Mouse (Mus musculus): Measurements from ENCODE around the gene Gm10645.

The Gm10645 gene

DNA sequence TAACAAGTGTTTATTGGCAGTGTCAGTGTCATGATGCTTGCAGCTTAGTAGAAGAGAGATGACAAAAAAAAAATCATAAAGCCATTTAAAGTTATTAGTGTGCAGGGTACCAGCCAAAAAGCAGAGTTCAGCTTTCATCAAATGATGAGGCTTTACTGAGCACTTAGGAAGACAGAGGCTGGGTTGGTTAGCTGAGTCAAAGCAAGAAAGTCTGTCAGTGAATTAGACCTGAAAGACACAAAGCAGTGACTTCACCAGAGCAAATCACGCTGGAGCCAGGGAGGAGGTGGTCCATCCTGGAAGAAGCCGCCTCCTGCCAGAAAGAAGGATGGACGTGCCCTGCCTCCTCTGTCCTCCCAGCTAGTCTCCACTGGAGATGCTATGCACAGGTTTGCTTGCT lies 2.0 kb upstream of the Gm10645 start:
- no peak for DNase-seq

DNA sequence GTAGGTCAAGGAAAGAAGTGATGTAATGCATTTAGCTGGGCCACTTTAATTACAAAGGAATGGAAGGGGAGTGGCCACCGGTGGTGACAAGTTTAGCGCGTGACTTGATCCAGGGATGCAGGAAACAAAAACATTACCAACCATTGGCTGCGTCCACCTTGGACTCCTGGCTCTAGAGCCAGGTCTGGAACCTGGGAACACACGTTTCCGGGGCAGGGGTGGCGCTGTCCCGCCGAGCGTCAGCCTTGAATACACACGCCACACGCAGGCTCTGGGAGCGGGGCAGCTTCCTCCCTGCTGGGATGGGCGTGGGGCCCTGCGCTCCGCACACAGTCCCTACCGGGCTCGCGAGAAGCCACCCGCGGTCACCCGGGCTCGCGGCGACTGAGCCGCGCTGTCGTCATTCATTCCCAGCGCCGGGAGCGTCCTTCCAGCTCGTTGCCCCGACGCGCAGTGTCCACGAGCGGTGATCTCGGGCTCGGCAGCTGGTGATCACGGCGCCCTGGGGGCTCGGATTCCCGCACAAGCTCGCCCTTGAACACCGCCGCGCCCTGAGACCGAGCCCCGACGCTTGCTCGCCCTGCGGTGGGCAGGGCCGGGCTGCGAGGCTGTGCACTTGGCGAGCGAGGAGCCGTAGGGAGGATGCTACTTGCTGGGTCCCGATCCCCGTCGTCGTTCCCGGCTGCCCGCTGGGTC lies 587 bp downstream of the Gm10645 start, which contains the start of gene Tbc1d9:
TSS of gene Tbc1d9 (plus strand) at position 118 of the 696 bp plus-strand sequence.
- peak; percentile 76 for DNase-seq

DNA sequence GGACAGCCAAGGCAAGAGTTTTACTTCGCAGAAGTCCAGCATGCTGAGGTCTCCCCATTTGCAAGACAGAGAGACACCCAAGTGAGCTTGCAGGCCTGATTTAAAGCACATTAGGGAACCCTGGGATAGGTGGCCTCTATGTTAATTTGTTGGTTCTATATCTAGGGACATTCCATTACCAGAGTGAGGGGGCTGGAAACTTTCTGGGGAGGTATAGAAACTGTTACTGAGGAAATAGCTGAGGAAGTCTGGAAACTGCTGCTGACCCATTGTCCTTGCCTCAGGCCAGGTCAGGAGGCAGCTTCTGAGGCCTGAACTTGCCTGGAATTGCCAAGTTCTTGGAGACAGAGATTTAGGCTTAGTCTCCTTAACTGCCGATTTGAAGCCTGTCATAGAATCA lies 5.4 kb downstream of the Gm10645 start:
- no peak for DNase-seq

DNA sequence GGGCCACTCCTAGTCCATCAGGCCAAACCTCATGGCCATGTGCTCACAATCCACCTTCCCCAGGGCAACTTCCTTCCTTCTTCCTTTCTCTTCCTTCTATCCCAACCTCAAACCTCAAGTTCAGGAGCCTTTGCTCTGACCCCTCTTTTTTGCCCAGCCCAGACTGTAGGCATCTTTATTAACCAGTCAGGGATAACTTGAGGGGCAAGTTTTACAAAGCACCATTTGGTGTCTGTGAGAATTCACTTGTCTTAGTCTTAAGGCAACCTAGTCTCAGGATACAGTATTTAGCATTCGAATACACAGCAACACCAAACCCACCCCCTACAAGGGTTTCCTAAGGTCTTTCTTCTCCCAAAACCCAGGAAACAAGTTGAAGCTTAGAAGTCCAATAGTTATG lies 6.4 kb downstream of the Gm10645 start:
- no peak for DNase-seq

DNA sequence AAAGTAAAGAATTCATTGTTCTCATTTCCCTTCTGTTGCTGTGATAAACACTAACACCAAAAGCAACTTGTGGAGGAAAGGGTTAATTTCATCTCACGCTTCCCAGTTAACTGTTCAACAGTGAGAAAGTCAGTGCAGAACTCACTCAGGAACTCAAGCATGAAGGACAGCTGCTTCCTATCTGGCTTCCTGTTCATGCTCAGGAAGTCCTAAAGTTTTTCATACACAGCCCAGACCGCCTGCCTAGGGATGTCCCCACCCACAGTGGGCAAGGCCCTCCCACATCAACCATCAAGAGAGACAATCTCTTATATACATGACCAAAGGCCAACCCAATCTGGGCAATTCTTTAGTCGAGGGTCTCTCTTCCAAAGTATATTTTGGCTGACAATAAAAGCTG lies 7.0 kb downstream of the Gm10645 start:
- DNase-seq, result no peak

DNA sequence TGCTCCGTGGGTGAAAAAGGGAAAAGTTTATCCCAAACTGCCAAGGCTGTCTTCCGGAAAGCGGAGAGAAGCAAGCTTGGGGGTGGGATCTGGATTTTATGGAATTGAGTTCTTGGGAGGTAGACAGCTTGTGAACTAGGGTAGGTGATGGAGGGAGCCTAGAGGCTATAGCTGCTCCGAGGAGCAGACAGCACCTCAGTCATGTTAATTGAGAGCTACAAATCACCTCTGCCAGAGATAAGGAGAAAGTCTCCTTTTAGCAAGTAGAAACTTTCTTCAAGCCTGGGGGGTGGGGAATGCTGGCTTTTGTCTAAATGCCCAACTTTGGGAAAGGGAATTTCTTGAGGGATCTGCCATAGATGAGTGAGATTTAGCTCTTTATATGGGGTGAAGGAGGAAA lies 10.9 kb downstream of the Gm10645 start:
- no peak for DNase-seq

DNA sequence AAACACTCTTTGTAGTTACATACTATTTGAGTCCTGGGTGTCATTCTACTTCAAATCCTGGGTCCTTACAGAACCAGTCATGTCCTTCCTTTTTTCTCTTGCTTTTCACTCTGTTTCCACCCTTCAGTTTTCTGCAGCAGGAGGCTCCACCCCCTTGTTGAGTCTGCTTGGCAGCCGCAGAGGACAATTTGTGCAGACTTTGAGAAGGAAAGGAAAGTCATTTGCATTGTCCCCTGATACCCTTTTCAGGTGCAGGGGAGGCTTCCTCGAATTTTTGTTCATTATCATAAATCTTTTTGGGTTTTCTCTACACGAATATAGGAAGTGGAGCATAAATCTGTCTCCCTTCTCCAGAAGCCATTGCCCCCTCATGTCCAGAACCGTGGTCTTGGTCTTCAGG lies 13.5 kb downstream of the Gm10645 start:
- no peak for DNase-seq

DNA sequence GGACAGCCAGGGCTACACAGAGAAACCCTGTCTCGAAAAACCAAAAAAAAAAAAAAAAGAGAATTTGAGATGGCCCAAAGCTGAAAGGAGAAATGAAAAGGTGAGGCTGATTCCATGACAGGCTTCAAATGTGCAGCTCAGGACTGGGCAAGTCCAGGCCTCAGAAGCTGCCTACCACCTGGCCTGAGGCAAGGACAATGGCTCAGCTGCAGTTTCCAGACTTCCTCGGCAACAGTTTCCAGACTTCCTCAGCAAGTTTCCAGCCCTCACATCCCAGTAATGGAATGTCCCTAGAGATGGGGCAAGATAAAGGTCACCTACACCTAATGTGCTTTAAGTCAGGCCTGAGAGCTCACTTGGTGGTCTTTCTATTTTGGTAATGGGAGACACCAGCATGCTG lies 13.9 kb downstream of the Gm10645 start:
- DNase-seq, result no peak

DNA sequence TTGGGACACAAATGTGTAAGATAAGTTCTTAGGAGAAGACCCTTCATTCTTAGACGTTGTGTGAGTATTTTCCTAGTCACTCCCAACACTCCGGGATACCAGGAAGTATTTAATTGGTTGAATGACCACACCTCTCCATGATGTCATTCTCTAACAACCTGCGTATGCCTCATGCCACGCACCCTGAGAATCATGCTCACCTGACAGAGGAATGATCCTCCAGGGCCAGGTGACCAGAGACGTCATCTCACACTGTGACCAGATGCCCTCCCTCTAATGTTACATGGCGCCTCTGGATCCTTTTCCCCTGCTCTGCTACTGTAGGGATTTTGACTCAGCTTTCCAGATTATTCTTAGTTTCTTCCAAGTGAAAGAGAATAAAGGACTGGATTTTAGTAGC lies 16.8 kb downstream of the Gm10645 start:
- DNase-seq, result no peak

DNA sequence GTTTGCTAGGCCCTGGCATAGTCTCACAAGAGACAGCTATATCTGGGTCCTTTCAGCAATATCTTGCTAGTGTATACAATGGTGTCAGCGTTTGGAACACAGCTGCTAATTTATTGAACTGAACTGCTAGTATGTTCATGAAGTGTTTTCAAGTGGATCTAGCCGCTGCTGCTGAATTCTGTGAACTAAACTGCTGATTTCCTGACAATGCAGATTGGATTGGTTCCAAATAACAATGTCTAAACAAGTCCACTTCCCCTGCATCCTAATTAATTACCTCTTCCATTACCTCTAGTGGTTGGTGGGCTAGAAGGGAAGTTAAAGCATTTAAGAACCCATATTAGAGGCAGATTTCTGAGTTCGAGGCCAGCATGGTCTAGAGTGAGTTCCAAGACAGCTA lies 20.5 kb downstream of the Gm10645 start:
- DNase-seq, result no peak

DNA sequence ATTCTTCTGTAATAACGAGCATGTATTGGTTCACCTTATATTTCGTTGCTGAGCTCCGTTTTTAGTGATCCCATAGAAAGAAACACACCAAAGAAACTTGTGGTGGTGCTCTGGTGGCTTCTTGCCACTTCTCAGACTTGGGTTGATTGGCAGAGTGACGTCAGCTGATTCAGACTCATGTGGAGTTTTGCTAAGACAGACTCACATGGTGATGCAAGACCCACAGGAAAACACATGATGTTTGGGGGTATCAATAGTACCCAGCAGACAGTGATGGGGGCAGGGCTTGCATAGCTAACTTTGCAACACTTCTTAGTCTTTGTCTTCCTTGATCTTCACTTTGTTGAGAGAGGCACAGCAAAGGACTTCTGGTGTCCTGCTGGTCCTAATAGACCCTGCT lies 21.4 kb downstream of the Gm10645 start:
- DNase-seq, result no peak

DNA sequence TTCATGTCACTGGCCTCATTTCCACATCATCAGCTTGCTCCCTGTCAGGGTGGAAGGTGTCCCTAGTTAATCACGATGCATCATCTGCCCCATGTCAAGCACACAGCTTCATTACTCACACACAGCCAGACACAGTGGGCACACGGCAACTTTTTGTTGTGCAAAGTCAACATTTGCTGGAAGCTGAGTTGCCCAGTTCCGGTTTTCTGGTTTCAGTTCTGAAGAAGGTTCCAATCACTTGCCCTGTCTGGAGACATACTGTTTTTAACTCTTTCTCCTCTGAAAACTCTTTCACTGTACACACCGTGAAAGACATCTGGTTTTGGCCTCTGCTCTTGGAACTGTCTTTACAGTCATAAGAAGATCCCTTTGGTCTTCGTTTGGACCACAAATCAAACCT lies 24.6 kb downstream of the Gm10645 start:
- DNase-seq, result no peak

DNA sequence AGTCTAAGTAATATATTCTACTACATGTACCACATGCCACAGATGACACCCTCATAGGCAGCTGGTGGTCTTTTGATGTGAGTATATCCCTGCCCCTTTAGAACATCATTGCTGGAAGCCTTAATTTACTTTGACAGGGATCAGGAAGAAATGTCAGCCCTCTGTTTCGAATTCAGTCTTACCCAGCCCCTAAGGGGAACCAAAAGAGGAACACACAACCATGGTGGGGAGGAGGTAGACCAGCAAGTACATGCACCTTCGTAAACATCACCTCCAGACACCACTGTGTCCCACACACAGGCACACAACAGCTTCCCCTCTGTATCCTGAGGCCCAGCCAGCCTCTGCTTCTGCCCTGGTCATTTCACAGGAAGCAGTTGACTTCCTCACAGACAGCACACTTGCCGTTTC lies 25.3 kb downstream of the Gm10645 start:
- no peak for DNase-seq

DNA sequence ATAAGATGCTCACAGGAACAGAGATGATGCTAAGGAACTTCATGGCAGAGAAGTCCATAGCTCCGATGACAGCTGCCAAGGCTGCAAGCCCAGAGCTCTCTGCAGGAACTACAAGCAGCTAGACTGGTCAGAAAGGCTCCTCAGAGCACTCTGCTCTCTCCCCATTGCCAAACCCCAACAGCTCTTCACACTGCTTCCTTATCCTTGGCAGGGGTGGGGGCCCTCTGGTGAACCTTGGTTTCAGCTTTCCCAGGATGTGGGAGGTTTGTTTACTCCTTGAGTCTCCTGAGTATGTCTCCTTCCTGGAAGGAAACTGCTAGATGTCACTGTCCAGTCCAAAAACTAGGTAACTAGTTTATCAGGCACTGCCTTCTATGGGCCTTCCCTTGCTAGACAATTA lies 25.9 kb downstream of the Gm10645 start:
- DNase-seq, result no peak

DNA sequence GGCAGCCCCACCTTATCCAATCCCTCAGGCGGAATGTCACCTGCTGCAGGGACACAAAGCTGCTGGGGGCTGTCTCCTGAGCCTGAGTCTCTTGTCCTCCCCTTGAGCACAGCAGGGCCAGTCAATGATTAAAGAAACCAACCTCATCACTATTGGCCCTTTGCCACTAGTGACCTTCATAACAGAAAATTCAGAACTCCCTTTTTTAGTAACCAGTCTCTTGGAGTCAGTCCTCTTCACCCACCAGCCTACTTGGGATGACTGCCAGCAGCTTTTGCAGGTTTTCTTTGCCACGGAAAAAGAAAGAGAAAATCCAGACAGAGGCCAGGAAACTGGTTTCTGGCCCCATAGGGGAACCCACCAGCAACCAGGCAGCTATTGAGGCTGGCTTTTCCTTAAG lies 30.9 kb downstream of the Gm10645 start:
- DNase-seq, result no peak

Data from right cerebral cortex, postnatal 14 days (tissue).